ENCODE assay signal across 8 mouse cellular contexts in the genomic region with DNA sequence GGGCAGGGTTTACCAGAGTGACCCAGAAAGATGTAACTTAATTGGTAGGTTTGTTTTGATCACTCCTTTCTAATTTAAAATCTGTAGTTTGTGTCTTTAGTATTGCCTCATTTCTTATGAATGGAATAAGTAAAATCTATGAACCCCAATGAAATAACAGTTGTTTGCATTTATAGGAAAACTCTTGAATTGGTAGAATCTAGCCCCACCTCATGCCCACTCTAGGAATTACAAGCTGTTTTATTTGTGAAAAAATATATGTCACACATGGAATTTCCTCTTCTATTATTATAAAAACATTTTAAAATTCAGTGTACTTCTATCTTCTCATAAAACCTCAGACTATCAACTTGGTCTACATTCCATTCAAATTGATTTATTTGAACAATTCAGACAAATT. TPM values are rescaled to one million over a fixed set of nuclear protein-coding genes. Genes with fewer than 3 reads are reported as not detected.
DNase-seq lines count a peak whose midpoint lies in the region; ATAC-seq lines count a peak whose summit lies in the region.

No protein-coding gene starts in this region.

- H3K4me3 ChIP-seq in heart, embryonic 12.5 days = no peak overlapping the region

- no peaks in the 10 kb centered on the region for H3K27me3 ChIP-seq in heart, embryonic 12.5 days (replicated peaks)

- H3K9ac ChIP-seq in heart, embryonic 12.5 days = no peak overlapping the region

- peaks cover 5% of the 10 kb centered on the region; the same call in 1 of the 2 replicates for H3K4me1 ChIP-seq in heart, embryonic 12.5 days (replicated peaks)

- H3K9me3 ChIP-seq in heart, embryonic 12.5 days (replicated peaks) = no peaks in the 10 kb centered on the region

- no peak overlapping the region for H3K4me2 ChIP-seq in heart, embryonic 12.5 days

- no peak for ATAC-seq in heart, embryonic 12.5 days (ENCODE audit: insufficient number of reproducible peaks, low FRiP score)

- H3K27ac ChIP-seq in heart, embryonic 12.5 days (ENCODE audit: poor library complexity, severe bottlenecking) = no peak overlapping the region

- H3K36me3 ChIP-seq in heart, embryonic 12.5 days = no peaks in the 10 kb centered on the region

- DNase-seq in heart, postnatal 4 days = peak; percentile 25
- peak; percentile 34 to 58 for DNase-seq in right cerebral cortex, adult 2 months (ENCODE audit: low spot score in 2 of 2)
- no peak for DNase-seq in right cerebral cortex, postnatal 36 days (ENCODE audit: low spot score in 2 of 2)
- DNase-seq in c-Kit-positive CD71-positive TER-119-positive erythroid progenitor cells, embryonic 14.5 days (ENCODE audit: low spot score) = peak; percentile 13
- DNase-seq in naive thymus-derived CD4-positive, alpha-beta T cell, adult 2 months (ENCODE audit: low read depth) = peak; percentile 49
- no peak for DNase-seq in urinary bladder, postnatal 10 days (ENCODE audit: low spot score)
- DNase-seq in adrenal gland, postnatal 25 days = no peak

RNA-seq across cellular contexts. Expression of a gene that starts 47.3 kb away (rescaled TPM):
- 100 to 1,000 TPM; 223 TPM for total RNA-seq in heart, postnatal 4 days (2021)
- 247 and 258 TPM in 2 replicates for polyA plus RNA-seq in heart, embryonic 12.5 days (2016; fragmentation: Nextera tagmentation; extraction: Ambion mirVana)
- total RNA-seq in adrenal gland, postnatal 25 days (2021) = 89.3 and 100 TPM in 2 replicates

RNA-seq across cellular contexts. Expression of a gene that starts 47.7 kb away (rescaled TPM):
- 10 to 100 TPM; 10.4 to 13.6 TPM for total RNA-seq in heart, postnatal 4 days (2021)
- polyA plus RNA-seq in heart, embryonic 12.5 days (2016; fragmentation: Nextera tagmentation; extraction: Ambion mirVana) = 42.6 and 43.0 TPM in 2 replicates
- total RNA-seq in adrenal gland, postnatal 25 days (2021) = 7.0 and 9.1 TPM in 2 replicates

RNA-seq across cellular contexts. Expression of a gene that starts 52.9 kb away (rescaled TPM):
- total RNA-seq in heart, postnatal 4 days (2021) = 1 to 10 TPM; 4.5 to 5.0 TPM
- 10.4 and 11.5 TPM in 2 replicates for polyA plus RNA-seq in heart, embryonic 12.5 days (2016; fragmentation: Nextera tagmentation; extraction: Ambion mirVana)
- 7.7 and 12.8 TPM in 2 replicates for total RNA-seq in adrenal gland, postnatal 25 days (2021)

Comparison
In these comparisons a context has a peak if more than half of its experiments do, and no peak if none do; other contexts are left out.
1. DNase-seq: peak in heart, postnatal 4 days (single experiment), right cerebral cortex, adult 2 months (2 of 2), c-Kit-positive CD71-positive TER-119-positive erythroid progenitor cells, embryonic 14.5 days (single experiment) and naive thymus-derived CD4-positive, alpha-beta T cell, adult 2 months (single experiment); none in right cerebral cortex, postnatal 36 days (0 of 2), urinary bladder, postnatal 10 days (single experiment) and adrenal gland, postnatal 25 days (single experiment).